Mouse (Mus musculus) liver, embryonic 11.5 days (tissue): ENCODE results near the gene Cmtm6. TPM values are rescaled to one million over a fixed set of nuclear protein-coding genes. Genes with fewer than 3 reads are reported as not detected.
"Not testable (repeated sequence)": the region's sequence is repeated elsewhere in the genome, so short reads cannot be mapped to it uniquely, and the experiment has no call there.

ENCODE experiments used
- ATAC-seq: fragments of 200-750 bp; cut with Nextera tagmentation; replicated peaks from 2 replicates; pipeline ENCODE4 v1.8.0; 2017; ENCODE audit warnings: moderate number of reproducible peaks, mild to moderate bottlenecking, moderate TSS enrichment, moderate library complexity; ENCODE audit not compliant: low FRiP score
- DNase-seq: peaks from one replicate; pipeline ENCODE4 v3.0.0-alpha.2; 2017; ENCODE audit warnings: low spot score
- H3K27ac ChIP-seq: fragments of 300-500 bp; sonication (generic); 2 replicates; pipeline ENCODE4 v1.5.1; 2014; ENCODE audit warnings: mild to moderate bottlenecking, low read depth, low read length, control low read depth
- H3K27me3 ChIP-seq: fragments of 300-500 bp; sonication (generic); replicated peaks from 2 replicates; pipeline ENCODE4 v1.6.1; 2014; ENCODE audit warnings: low read length, mixed read lengths; ENCODE audit not compliant: control insufficient read depth, insufficient read depth
- H3K36me3 ChIP-seq: fragments of 300-500 bp; sonication (generic); 2 replicates; pipeline ENCODE4 v1.6.1; 2014; ENCODE audit warnings: mild to moderate bottlenecking, low read length, moderate library complexity, mixed read lengths; ENCODE audit not compliant: control insufficient read depth, insufficient read depth
- H3K4me1 ChIP-seq: fragments of 300-500 bp; sonication (generic); replicated peaks from 2 replicates; pipeline ENCODE4 v1.6.1; 2014; ENCODE audit warnings: low read length, mixed read lengths; ENCODE audit not compliant: control insufficient read depth, insufficient read depth
- H3K4me2 ChIP-seq: fragments of 300-500 bp; sonication (generic); 2 replicates; pipeline ENCODE4 v1.6.1; 2014; ENCODE audit warnings: mild to moderate bottlenecking, control low read depth, moderate library complexity
- H3K4me3 ChIP-seq: fragments of 300-500 bp; sonication (generic); 2 replicates; pipeline ENCODE4 v1.5.1; 2014; ENCODE audit warnings: low read depth, low read length, control low read depth
- H3K9ac ChIP-seq: fragments of 300-500 bp; sonication (generic); 2 replicates; pipeline ENCODE4 v1.6.1; 2014; ENCODE audit warnings: low read depth, low read length, control low read depth
- H3K9me3 ChIP-seq: fragments of 300-500 bp; sonication (generic); 2 replicates; pipeline ENCODE4 v1.6.1; 2016; ENCODE audit warnings: low read length, inconsistent platforms, mixed read lengths; ENCODE audit not compliant: control insufficient read depth
- WGBS: fragments of 180-500 bp; shearing (Covaris S2); extraction: QIAGEN DNeasy Blood & Tissue Kit; methylation state at CpG from one replicate; pipeline ENCODE4 v1.1.7; 2014; 5-methylcytosine and 5-hydroxymethylcytosine counted together
- polyA plus RNA-seq: library from polyadenylated mRNA; unstranded; fragments of >200 nt; fragmentation: Nextera tagmentation; extraction: Ambion mirVana; gene quantifications from 2 replicates; pipeline ENCODE4 v1.2.1, GENCODE M21; 2014

The Cmtm6 gene
- polyA plus RNA-seq, 1 experiment from 2014 or later: 36.6 TPM

- not testable (repeated sequence) for H3K4me3 ChIP-seq, H3K27me3 ChIP-seq, ATAC-seq, H3K4me1 ChIP-seq, H3K9me3 ChIP-seq, H3K9ac ChIP-seq, DNase-seq, H3K4me2 ChIP-seq, H3K27ac ChIP-seq
- WGBS: 96% methylated on average over 7 of the region's 8 CpGs
- peaks cover 13% of the 10 kb centered on the region for H3K36me3 ChIP-seq
Observed at GRCm38 (mm10) chr9:114695662-114696061, 35.3 kb upstream of the Cmtm6 start.

GRCm38 (mm10) chr9:114697072-114697471 lies 33.8 kb upstream of the Cmtm6 start:
- DNase-seq (no peak), ATAC-seq (no peak)
- H3K4me2 ChIP-seq: no peak overlapping the region
- no peak overlapping the region for H3K9ac ChIP-seq
- no peaks in the 10 kb centered on the region for H3K9me3 ChIP-seq
- no peaks in the 10 kb centered on the region for H3K27me3 ChIP-seq
- H3K27ac ChIP-seq: no peak overlapping the region
- no peaks in the 10 kb centered on the region; the same call in none of the 2 replicates for H3K4me1 ChIP-seq
- 88% methylated on average over 4 of the region's 4 CpGs for WGBS
- peaks cover 15% of the 10 kb centered on the region for H3K36me3 ChIP-seq
- no peak overlapping the region for H3K4me3 ChIP-seq

- H3K4me3 ChIP-seq: no peak overlapping the region
- H3K27ac ChIP-seq: no peak overlapping the region
- no peak overlapping the region for H3K4me2 ChIP-seq
- H3K4me1 ChIP-seq: no peaks in the 10 kb centered on the region; the same call in none of the 2 replicates
- 95% methylated on average over 5 of the region's 5 CpGs for WGBS
- ATAC-seq (no peak), DNase-seq (no peak)
- no peak overlapping the region for H3K9ac ChIP-seq
- no peaks in the 10 kb centered on the region for H3K27me3 ChIP-seq
- no peaks in the 10 kb centered on the region for H3K9me3 ChIP-seq
- peaks cover 11% of the 10 kb centered on the region for H3K36me3 ChIP-seq
Observed at GRCm38 (mm10) chr9:114697926-114698325, 33.0 kb upstream of the Cmtm6 start.

- Histone ChIP-seq H3K27ac (no peak overlapping the region), H3K36me3 (peaks cover 8% of the 10 kb centered on the region), H3K9me3 (no peaks in the 10 kb centered on the region), H3K4me1 (no peaks in the 10 kb centered on the region; the same call in none of the 2 replicates), H3K4me2 (no peak overlapping the region), H3K4me3 (no peak overlapping the region), H3K9ac (no peak overlapping the region), H3K27me3 (no peaks in the 10 kb centered on the region)
- WGBS: 82% methylated on average over 6 of the region's 6 CpGs
- DNase-seq (no peak), ATAC-seq (no peak)
Observed at GRCm38 (mm10) chr9:114699262-114699661, 31.7 kb upstream of the Cmtm6 start.

GRCm38 (mm10) chr9:114699882-114700665 lies 30.8 kb upstream of the Cmtm6 start:
- Histone ChIP-seq H3K4me2 (no peak overlapping the region), H3K4me1 (no peaks in the 10 kb centered on the region; the same call in none of the 2 replicates), H3K9me3 (no peaks in the 10 kb centered on the region), H3K27me3 (no peaks in the 10 kb centered on the region), H3K9ac (no peak overlapping the region), H3K27ac (no peak overlapping the region), H3K36me3 (peaks cover 4% of the 10 kb centered on the region; the same call in 1 of the 2 replicates), H3K4me3 (no peak overlapping the region)
- peak; percentile 66 for ATAC-seq
- DNase-seq: no peak
- WGBS: 86% methylated on average over 14 of the region's 16 CpGs

- Histone ChIP-seq H3K4me3 (no peak overlapping the region), H3K36me3 (peaks cover 11% of the 10 kb centered on the region; the same call in 1 of the 2 replicates), H3K27me3 (no peaks in the 10 kb centered on the region), H3K27ac (no peak overlapping the region), H3K9ac (no peak overlapping the region), H3K4me2 (no peak overlapping the region), H3K4me1 (no peaks in the 10 kb centered on the region; the same call in none of the 2 replicates), H3K9me3 (no peaks in the 10 kb centered on the region)
- WGBS: 82% methylated on average over 2 of the region's 2 CpGs
- DNase-seq (no peak), ATAC-seq (no peak)
Observed at GRCm38 (mm10) chr9:114701031-114701430, 29.9 kb upstream of the Cmtm6 start.

GRCm38 (mm10) chr9:114701921-114702320 lies 29.0 kb upstream of the Cmtm6 start:
- no peaks in the 10 kb centered on the region; the same call in none of the 2 replicates for H3K4me1 ChIP-seq
- H3K4me3 ChIP-seq: no peak overlapping the region
- ATAC-seq: no peak
- no peaks in the 10 kb centered on the region for H3K9me3 ChIP-seq
- no peak for DNase-seq
- 80% methylated on average over 4 of the region's 4 CpGs for WGBS
- H3K36me3 ChIP-seq: peaks cover 14% of the 10 kb centered on the region; the same call in 1 of the 2 replicates
- no peaks in the 10 kb centered on the region for H3K27me3 ChIP-seq
- no peak overlapping the region for H3K4me2 ChIP-seq
- H3K27ac ChIP-seq: no peak overlapping the region
- H3K9ac ChIP-seq: no peak overlapping the region

GRCm38 (mm10) chr9:114707805-114708204 lies 23.1 kb upstream of the Cmtm6 start:
- peaks cover 25% of the 10 kb centered on the region for H3K36me3 ChIP-seq
- WGBS: 95% methylated on average over 4 of the region's 4 CpGs
- no peak for ATAC-seq

GRCm38 (mm10) chr9:114710345-114710744 lies 20.6 kb upstream of the Cmtm6 start:
- Histone ChIP-seq H3K27ac (no peak overlapping the region), H3K4me2 (no peak overlapping the region), H3K4me1 (no peaks in the 10 kb centered on the region), H3K9ac (no peak overlapping the region), H3K4me3 (no peak overlapping the region), H3K9me3 (no peaks in the 10 kb centered on the region), H3K27me3 (no peaks in the 10 kb centered on the region), H3K36me3 (peaks cover 38% of the 10 kb centered on the region)
- DNase-seq (no peak), ATAC-seq (no peak)
- 75% methylated on average over 7 of the region's 7 CpGs for WGBS

More at GRCm38 (mm10) chr9:114707805-114708204, 23.1 kb upstream of the Cmtm6 start:
- H3K9ac ChIP-seq: no peak overlapping the region
- no peak for DNase-seq
- H3K27ac ChIP-seq: no peak overlapping the region
- H3K9me3 ChIP-seq: no peaks in the 10 kb centered on the region
- H3K27me3 ChIP-seq: no peaks in the 10 kb centered on the region
- no peaks in the 10 kb centered on the region for H3K4me1 ChIP-seq
- no peak overlapping the region for H3K4me3 ChIP-seq
- no peak overlapping the region for H3K4me2 ChIP-seq
